Mouse (Mus musculus) lung, postnatal 0 days (tissue): ENCODE data around the gene Frmd4a.

ENCODE experiments used
- CTCF ChIP-seq: IDR thresholded peaks from 2 replicates; pipeline ENCODE4 v1.5.1; 2016; ENCODE audit warnings: antibody characterized with exemption, mild to moderate bottlenecking
- EP300 ChIP-seq: IDR thresholded peaks from 2 replicates; pipeline ENCODE4 v1.6.1; 2016; ENCODE audit warnings: antibody characterized with exemption, mild to moderate bottlenecking, control low read depth

DNA sequence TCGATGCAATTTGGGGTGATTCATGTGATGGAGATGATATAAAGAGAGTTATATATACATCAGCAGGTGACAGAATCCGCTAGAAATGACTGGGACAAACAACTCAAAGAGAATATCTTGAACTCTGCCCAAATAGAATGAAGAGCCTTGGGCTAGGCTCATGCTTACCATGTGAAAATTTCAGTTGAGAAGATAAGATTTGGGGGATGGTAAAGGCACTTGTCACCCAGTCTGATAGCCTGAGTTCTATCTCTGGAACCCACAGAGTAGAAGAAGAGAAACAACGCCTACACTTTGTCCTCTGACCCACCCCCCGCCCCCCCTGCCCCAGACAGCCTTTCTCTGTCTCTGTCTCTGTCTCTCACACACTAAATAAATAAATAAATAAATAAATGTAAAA, 535.0 kb downstream of the Frmd4a start:
- TF ChIP-seq CTCF = no peak
- TF ChIP-seq EP300 = no peak
